Mouse (Mus musculus) NIH3T3 (cell line): ENCODE data around the gene Usp5.

ENCODE experiments used
- DNase-seq: peaks from one replicate; pipeline ENCODE4 v3.0.0-alpha.2; 2012; ENCODE audit warnings: low read depth

Gene Usp5

DNA sequence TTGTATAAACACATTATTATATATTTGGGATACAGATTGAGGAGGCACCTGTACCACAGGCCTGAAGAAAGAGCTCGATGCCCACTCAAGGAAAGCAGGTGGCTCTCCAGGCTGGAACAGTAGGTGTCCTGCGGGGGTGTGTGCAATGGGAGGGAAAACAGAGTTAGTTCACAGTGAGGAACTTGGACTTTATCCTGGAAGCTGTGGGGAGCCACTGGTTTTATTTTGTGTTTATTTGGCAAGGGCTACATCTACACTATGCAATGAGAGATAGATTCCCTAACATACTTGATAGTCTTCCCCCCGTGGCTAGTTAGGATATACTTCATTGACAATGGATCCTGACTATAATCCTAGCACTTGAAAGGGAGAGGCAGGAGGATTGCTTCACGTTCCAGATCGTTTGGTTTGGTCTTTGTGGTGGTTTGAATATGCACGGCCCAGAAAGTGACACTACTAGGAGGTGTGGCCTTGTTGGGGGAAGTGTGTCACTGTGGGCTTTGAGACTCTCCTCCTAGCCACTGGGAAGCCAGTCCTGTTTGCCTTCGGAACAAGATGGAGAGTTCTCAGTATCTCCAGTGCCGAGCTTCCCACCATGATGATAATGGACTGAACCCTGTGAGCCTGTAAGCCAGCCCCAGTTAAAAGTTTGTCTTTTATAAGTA lies 42.4 kb downstream of the Usp5 start:
- DNase-seq = no peak

GRCm38 (mm10) chr6:124782436-124782835 lies 46.8 kb downstream of the Usp5 start:
- peak; percentile 89 for DNase-seq

DNA sequence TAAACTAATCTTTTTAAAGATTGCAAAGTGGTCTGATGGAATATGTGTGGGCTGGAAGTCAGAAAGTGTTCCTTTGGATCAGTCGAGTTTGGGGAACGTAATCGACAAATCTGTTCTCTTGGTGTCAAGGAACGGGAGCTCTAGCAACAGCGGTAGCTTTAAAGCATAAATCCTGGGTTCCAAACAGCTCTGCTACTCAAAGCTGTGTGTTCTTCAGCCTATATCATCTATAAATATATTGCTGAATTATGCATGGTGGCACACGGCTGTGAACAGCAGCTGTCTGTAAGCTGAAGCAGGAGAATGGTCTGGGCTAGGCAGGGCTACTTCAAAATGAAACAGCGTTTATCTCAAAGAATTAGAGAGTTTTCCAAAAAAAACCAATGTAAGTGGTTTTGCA lies 48.4 kb downstream of the Usp5 start:
- no peak for DNase-seq

- no peak for DNase-seq
Observed at GRCm38 (mm10) chr6:124779984-124780416, 49.3 kb downstream of the Usp5 start.

GRCm38 (mm10) chr6:124779222-124779983 lies 49.9 kb downstream of the Usp5 start, which contains the start of gene Lrrc23:
Lrrc23 (minus strand) TSS chr6:124779727.
- no peak for DNase-seq

DNA sequence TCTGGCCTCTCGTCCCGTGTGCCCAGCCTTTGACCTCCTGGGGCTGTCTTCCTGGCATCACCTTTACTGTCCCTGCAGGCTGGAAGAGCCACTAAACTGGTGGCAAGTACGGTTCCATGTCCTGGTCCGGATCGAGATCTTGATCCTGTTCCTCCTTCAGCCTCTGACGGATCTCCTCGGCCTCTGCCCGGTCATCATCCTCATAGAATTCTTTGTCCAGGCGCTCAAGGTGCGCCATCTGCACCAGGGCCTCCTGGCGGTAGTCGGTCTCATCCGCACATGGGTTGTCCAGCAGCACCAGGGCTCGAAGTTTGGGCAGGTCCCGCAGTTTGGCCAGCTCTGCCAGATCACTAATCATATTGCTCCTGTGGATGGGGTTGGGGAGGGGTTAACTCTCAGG lies 58.8 kb downstream of the Usp5 start:
- no peak for DNase-seq

DNA sequence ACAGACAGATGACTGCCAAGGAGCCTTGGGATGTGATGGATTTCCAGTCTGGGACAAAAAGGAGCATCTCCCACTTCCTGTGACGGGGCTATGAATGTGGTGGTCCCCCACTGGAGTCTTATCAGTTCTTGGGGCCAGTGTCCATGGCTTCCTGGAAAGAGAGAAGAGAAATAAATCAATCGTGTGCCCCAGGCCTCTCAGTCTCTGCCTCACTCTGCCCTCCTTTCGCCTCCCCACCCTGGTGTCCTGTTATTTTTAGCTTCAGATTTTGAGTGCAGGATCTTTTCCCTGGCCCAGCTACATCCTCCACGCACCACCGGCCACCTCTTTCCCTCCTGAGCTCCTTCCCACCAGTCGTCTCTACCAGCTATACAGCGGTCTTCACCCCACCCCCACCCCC lies 59.3 kb downstream of the Usp5 start:
- no peak for DNase-seq

DNA sequence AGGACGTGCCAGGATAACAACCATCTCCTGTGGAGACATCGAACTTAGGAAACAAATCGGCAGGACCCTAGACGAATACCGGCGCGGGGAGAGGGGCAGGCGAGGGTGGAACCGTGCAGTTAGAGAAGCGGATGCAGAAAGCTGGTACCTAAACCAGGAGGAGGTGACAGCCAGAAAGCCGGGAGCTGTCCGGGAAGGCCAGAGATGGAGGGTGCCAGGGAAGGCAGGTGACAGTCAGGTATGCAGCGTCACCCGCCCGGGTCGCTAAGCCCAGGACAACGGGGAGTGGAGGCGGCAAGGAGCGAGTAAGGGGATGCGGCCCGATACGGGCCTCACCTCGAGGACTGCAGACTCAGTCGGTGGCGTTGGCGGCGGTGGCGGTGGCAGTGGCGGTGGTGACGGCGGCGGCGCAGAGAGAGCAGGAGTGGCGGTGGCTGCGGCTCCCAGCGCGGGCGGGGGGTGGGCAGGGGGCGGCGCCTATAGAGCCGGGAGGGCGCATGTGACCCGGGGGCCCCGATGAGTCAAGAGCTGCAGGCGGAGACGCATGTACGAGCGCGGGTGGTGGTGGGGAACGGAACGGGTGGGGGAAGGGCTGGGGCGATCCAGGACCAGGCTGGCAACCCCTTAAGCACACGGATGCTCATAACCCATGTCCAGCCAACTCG lies 60.1 kb downstream of the Usp5 start, which contains the start of gene Eno2:
Gene Eno2, minus strand, starts transcription at position 573 of the 665 bp plus-strand sequence.
- peak; percentile 92 for DNase-seq

GRCm38 (mm10) chr6:124768704-124769044 lies 60.6 kb downstream of the Usp5 start:
- no peak for DNase-seq

DNA sequence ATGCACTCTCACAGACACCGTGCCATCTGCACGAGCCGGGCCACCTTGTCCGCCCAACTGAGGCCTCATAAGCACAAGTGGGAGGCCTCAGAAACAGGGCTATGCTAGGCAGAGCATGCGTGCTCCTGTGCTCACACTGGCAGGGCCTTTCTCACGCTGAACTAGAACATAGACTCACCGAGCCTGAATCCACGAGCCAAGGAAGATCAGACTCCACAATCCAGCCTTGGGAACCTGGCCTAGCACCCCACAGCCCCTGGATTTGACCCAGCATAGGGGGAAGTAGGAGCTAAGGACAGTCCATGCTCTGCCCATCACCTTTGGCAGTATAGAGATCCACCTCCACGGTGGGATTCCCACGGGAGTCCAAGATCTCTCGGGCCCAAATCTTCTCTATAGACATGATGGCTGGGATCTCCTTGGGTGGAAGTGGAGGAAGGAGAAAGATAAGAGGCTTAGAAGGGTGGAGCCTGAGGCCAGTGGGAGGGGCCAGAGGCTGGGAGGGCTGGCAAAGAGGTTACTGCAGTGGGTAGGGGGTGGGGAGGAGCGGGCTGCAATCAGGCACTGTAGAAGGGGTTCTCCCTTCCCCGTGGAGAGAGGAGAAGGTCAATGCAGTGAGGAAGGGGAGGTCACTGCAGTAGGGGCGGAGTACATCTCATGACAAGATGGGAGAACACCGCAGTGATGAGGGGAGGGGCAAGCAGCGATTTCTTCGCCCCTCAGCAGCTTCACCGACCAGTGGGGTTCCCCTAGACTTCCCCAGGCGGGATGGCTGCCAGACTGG lies 61.2 kb downstream of the Usp5 start:
- peak; percentile 76 for DNase-seq

DNA sequence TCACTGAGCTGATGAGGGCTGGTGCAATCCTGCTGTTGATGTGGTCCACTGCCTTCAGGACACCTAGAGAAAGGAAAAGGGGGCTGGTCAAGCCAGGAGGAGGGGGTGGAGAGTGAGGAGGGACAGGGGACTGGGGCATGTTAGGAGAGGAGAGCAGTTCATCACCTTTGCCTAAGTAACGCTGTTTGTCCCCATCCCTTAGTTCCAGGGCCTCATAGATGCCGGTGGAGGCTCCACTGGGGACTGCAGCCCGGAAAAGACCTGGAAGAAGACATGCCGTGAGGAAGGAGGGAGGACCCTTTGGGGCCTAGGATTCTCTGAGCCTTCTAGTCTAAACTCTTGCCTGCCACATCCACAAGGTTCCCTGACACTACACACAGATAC lies 61.8 kb downstream of the Usp5 start:
- DNase-seq = no peak

GRCm38 (mm10) chr6:124765951-124766350 lies 63.3 kb downstream of the Usp5 start:
- DNase-seq = no peak
